Mouse (Mus musculus) CH12.LX (cell line): ENCODE results near the gene Pdk4. TPM values are rescaled to one million over a fixed set of nuclear protein-coding genes. Genes with fewer than 3 reads are reported as not detected.

ENCODE experiments used
- DNase-seq: peaks from one replicate; pipeline ENCODE4 v3.0.0-alpha.2; 2013; ENCODE audit errors: extremely low read depth
- H3K27ac ChIP-seq: 2 replicates; pipeline ENCODE4 v1.5.1; 2012; ENCODE audit warnings: low read depth, mild to moderate bottlenecking, control low read depth, moderate library complexity; ENCODE audit not compliant: insufficient read depth
- H3K27me3 ChIP-seq: replicated peaks from 2 replicates; pipeline ENCODE3; 2012; ENCODE audit warnings: inconsistent platforms
- H3K36me3 ChIP-seq, 2 experiments: replicated peaks in 1 of 2; 2 replicates each; pipeline versions ENCODE3 to v1.6.1; 2012; ENCODE audit warnings: inconsistent platforms in 1 of 2, low read length in 1 of 2, mild to moderate bottlenecking in 1 of 2, mixed read lengths in 1 of 2, moderate library complexity in 1 of 2; ENCODE audit not compliant: control insufficient read depth in 1 of 2, insufficient read depth in 1 of 2
- H3K4me1 ChIP-seq, 2 experiments: 2 replicates each; pipeline ENCODE4 v1.6.1; 2012; ENCODE audit warnings: inconsistent platforms in 1 of 2, moderate library complexity in 1 of 2; ENCODE audit not compliant: insufficient read depth in 2 of 2, control insufficient read depth in 1 of 2
- H3K4me2 ChIP-seq: 2 replicates; pipeline ENCODE4 v1.6.1; 2012; ENCODE audit warnings: low read depth, mild to moderate bottlenecking, control low read depth; ENCODE audit not compliant: poor library complexity, insufficient read depth, severe bottlenecking
- H3K4me3 ChIP-seq, 3 experiments: fragments of 150-350 bp in 1 of 3; sonication (generic) in 1 of 3; replicated peaks in 1 of 3; 2 replicates each; pipeline versions ENCODE3 to v1.5.1; 2011 to 2012; ENCODE audit warnings: low read depth in 2 of 3, low read length in 2 of 3, mild to moderate bottlenecking in 2 of 3, moderate library complexity in 2 of 3, control low read depth in 1 of 3, improper control_type of control experiment in 1 of 3, inconsistent platforms in 1 of 3, mixed read lengths in 1 of 3; ENCODE audit not compliant: poor library complexity in 1 of 3
- H3K79me2 ChIP-seq: replicated peaks from 2 replicates; pipeline ENCODE4 v1.6.1; 2012; ENCODE audit warnings: mild to moderate bottlenecking, moderate library complexity; ENCODE audit not compliant: control insufficient read depth, poor library complexity, insufficient read depth, severe bottlenecking; ENCODE audit errors: extremely low read depth
- H3K9ac ChIP-seq: 2 replicates; pipeline ENCODE4 v1.6.1; 2012; ENCODE audit warnings: low read depth, mild to moderate bottlenecking, control low read depth, moderate library complexity; ENCODE audit not compliant: insufficient read depth
- H3K9me3 ChIP-seq: replicated peaks from 2 replicates; pipeline ENCODE3; 2012; ENCODE audit warnings: low read length, inconsistent platforms, mixed read lengths
- CHD1 ChIP-seq: IDR thresholded peaks from 2 replicates; pipeline ENCODE4 v1.6.1; 2012; ENCODE audit warnings: low read depth, low read length, improper control_type of control experiment, inconsistent platforms
- CHD2 ChIP-seq: IDR thresholded peaks from 2 replicates; pipeline ENCODE4 v1.6.1; 2011; ENCODE audit warnings: low read length, improper control_type of control experiment
- ELF1 ChIP-seq: IDR thresholded peaks from 2 replicates; pipeline ENCODE4 v1.6.1; 2014; ENCODE audit warnings: low read depth, mild to moderate bottlenecking, inconsistent platforms, low read length, improper control_type of control experiment
- EP300 ChIP-seq: IDR thresholded peaks from 2 replicates; pipeline ENCODE4 v1.6.1; 2011; ENCODE audit warnings: low read length, improper control_type of control experiment
- ETS1 ChIP-seq: conservative IDR thresholded peaks from 2 replicates; pipeline ENCODE4 v1.6.1; 2012; ENCODE audit warnings: low read depth, mild to moderate bottlenecking, inconsistent platforms, low read length, improper control_type of control experiment, moderate library complexity
- GABPA ChIP-seq: IDR thresholded peaks from 2 replicates; pipeline ENCODE4 v1.6.1; 2012; ENCODE audit warnings: low read depth, low read length, improper control_type of control experiment, inconsistent platforms; ENCODE audit not compliant: insufficient replicate concordance
- HCFC1 ChIP-seq: IDR thresholded peaks from 2 replicates; pipeline ENCODE4 v1.6.1; 2012; ENCODE audit warnings: low read depth, mild to moderate bottlenecking, inconsistent platforms, low read length, improper control_type of control experiment
- JUN ChIP-seq: IDR thresholded peaks from 2 replicates; pipeline ENCODE4 v1.6.1; 2011; ENCODE audit warnings: low read depth, mild to moderate bottlenecking, low read length, improper control_type of control experiment, moderate library complexity; ENCODE audit not compliant: insufficient read depth
- JUND ChIP-seq: conservative IDR thresholded peaks from 2 replicates; pipeline ENCODE4 v1.6.1; 2011; ENCODE audit warnings: low read depth, low read length, improper control_type of control experiment
- KAT2A ChIP-seq: IDR thresholded peaks from 2 replicates; pipeline ENCODE4 v1.6.1; 2012; ENCODE audit warnings: low read length, improper control_type of control experiment, inconsistent platforms; ENCODE audit not compliant: insufficient replicate concordance
- MAX ChIP-seq: IDR thresholded peaks from 2 replicates; pipeline ENCODE4 v1.6.1; 2011; ENCODE audit warnings: low read length, improper control_type of control experiment
- MAZ ChIP-seq: IDR thresholded peaks from 2 replicates; pipeline ENCODE4 v1.6.1; 2012; ENCODE audit warnings: low read depth, mild to moderate bottlenecking, inconsistent platforms, low read length, improper control_type of control experiment, moderate library complexity
- MEF2A ChIP-seq: IDR thresholded peaks from 2 replicates; pipeline ENCODE4 v1.6.1; 2014; ENCODE audit warnings: low read depth, mild to moderate bottlenecking, inconsistent platforms, low read length, improper control_type of control experiment, borderline replicate concordance
- MYC ChIP-seq: IDR thresholded peaks from 2 replicates; pipeline ENCODE4 v1.6.1; 2011; ENCODE audit warnings: low read depth, mild to moderate bottlenecking, improper control_type of control experiment, low read length
- POLR2AphosphoS2 ChIP-seq: IDR thresholded peaks from 2 replicates; pipeline ENCODE4 v1.6.1; 2011; ENCODE audit warnings: low read depth, low read length, improper control_type of control experiment
- RAD21 ChIP-seq: IDR thresholded peaks from 2 replicates; pipeline ENCODE4 v1.6.1; 2011; ENCODE audit warnings: low read depth, mild to moderate bottlenecking, low read length, improper control_type of control experiment, moderate library complexity
- RCOR1 ChIP-seq: conservative IDR thresholded peaks from 2 replicates; pipeline ENCODE4 v1.6.1; 2012; ENCODE audit warnings: low read depth, mild to moderate bottlenecking, inconsistent platforms, low read length, improper control_type of control experiment
- SMC3 ChIP-seq: IDR thresholded peaks from 2 replicates; pipeline ENCODE4 v1.6.1; 2011; ENCODE audit warnings: low read depth, low read length, improper control_type of control experiment
- TBP ChIP-seq: conservative IDR thresholded peaks from 2 replicates; pipeline ENCODE4 v1.6.1; 2011; ENCODE audit warnings: low read depth, low read length, improper control_type of control experiment
- TCF12 ChIP-seq: IDR thresholded peaks from 2 replicates; pipeline ENCODE4 v1.6.1; 2014; ENCODE audit warnings: low read depth, mild to moderate bottlenecking, inconsistent platforms, low read length, improper control_type of control experiment
- UBTF ChIP-seq: IDR thresholded peaks from 2 replicates; pipeline ENCODE4 v1.6.1; 2012; ENCODE audit warnings: low read depth, mild to moderate bottlenecking, inconsistent platforms, low read length, improper control_type of control experiment, moderate library complexity
- USF1 ChIP-seq: IDR thresholded peaks from 2 replicates; pipeline ENCODE4 v1.6.1; 2014; ENCODE audit warnings: low read depth, mild to moderate bottlenecking, inconsistent platforms, low read length, improper control_type of control experiment
- USF2 ChIP-seq: conservative IDR thresholded peaks from 2 replicates; pipeline ENCODE4 v1.6.1; 2011; ENCODE audit warnings: low read depth, low read length, improper control_type of control experiment
- ZKSCAN1 ChIP-seq: IDR thresholded peaks from 2 replicates; pipeline ENCODE4 v1.6.1; 2012; ENCODE audit warnings: low read depth, inconsistent platforms, low read length, improper control_type of control experiment, borderline replicate concordance
- ZMIZ1 ChIP-seq: IDR thresholded peaks from 2 replicates; pipeline ENCODE4 v1.6.1; 2012; ENCODE audit warnings: low read depth, mild to moderate bottlenecking, inconsistent platforms, low read length, improper control_type of control experiment
- ZNF384 ChIP-seq: IDR thresholded peaks from 2 replicates; pipeline ENCODE4 v1.6.1; 2012; ENCODE audit warnings: low read depth, low read length, improper control_type of control experiment, inconsistent platforms
- dilution Hi-C: fragments of 300-500 bp; cut with MboI; formaldehyde crosslinking; loops from 2 replicates; pipeline ENCODE4 v1.14.3; 2020; ENCODE audit warnings: low sequenced_read_pairs; ENCODE audit not compliant: extremely low pct_unique_long_range_greater_than_20kb, extremely low pct_ligation_motif_present
- in situ Hi-C: fragments of 300-500 bp; cut with MboI; formaldehyde crosslinking; loops from 3 replicates; pipeline ENCODE4 v1.14.3; 2019; ENCODE audit warnings: low sequenced_read_pairs, low pct_ligation_motif_present, low pct_unique_long_range_greater_than_20kb, mixed read lengths
- polyA plus RNA-seq: library from polyadenylated mRNA; unstranded; fragments of >175 nt; gene quantifications from 2 replicates; pipeline ENCODE4 v1.2.1, GENCODE M21; 2012; ENCODE audit warnings: low read depth; ENCODE audit not compliant: insufficient read length
- total RNA-seq, 2 experiments: library from RNA; depleted of rRNA; stranded (reverse); fragments of 300-350 nt in 1 of 2; fragments of >200 nt in 1 of 2; gene quantifications; 2 replicates each; pipeline ENCODE4 v1.2.3; 2012 to 2014

Gene Pdk4
- total and polyA plus RNA-seq, 3 experiments = not detected

GRCm38 (mm10) chr6:5447546-5447945 lies 48.6 kb downstream of the Pdk4 start:
- Histone ChIP-seq H3K27me3 (no peaks in the 10 kb centered on the region), H3K4me3 (no peak overlapping the region), H3K79me2 (no peaks in the 10 kb centered on the region), H3K4me1 (peaks cover 4 to 8% of the 10 kb centered on the region in 2 experiments; a peak in 2 of 4 replicates), H3K4me2 (no peak overlapping the region), H3K9ac (no peak overlapping the region), H3K9me3 (no peaks in the 10 kb centered on the region), H3K27ac (no peak overlapping the region), H3K36me3 (no peaks in the 10 kb centered on the region)
- TF ChIP-seq CHD2 (no peak), GABPA (no peak), CHD1 (no peak), ZKSCAN1 (no peak), ZNF384 (no peak), EP300 (no peak), MYC (no peak), ZMIZ1 (no peak), TBP (no peak), MEF2A (no peak), HCFC1 (no peak), TCF12 (no peak)
- dilution Hi-C loops (no loop called here), in situ Hi-C loops (no loop called here)
- DNase-seq = no peak

DNA sequence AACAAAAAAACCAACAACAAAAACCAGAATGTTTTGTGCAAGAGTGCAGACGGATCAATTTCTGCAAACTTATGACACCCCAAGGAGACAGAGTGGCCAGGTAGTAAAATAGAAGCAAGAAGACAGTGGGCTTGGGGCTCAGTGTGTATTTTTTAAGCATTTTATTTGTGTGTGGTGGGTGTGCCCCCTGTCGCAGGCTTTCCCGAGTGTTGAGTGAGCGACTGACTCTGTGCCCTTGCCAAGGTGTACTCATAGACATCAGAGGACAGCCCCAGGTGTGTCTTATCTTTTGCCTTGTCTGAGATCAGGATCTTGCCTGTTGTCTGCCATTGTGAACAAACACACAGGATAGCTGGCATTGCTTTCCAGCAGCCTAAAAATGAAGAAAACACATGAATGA lies 49.1 kb downstream of the Pdk4 start:
- Histone ChIP-seq H3K4me2 (no peak overlapping the region), H3K27me3 (no peaks in the 10 kb centered on the region), H3K79me2 (no peaks in the 10 kb centered on the region), H3K4me1 (peaks cover 4 to 14% of the 10 kb centered on the region in 2 experiments; a peak in 2 of 4 replicates), H3K9ac (no peak overlapping the region), H3K4me3 (no peak overlapping the region), H3K27ac (no peak overlapping the region)
- in situ Hi-C loops = no loop called here
- DNase-seq = no peak
- TF ChIP-seq ZNF384 = no peak
- TF ChIP-seq JUND = no peak
- no peak for TF ChIP-seq RAD21
- no peak for TF ChIP-seq SMC3
- TF ChIP-seq ELF1 = no peak
- TF ChIP-seq UBTF = no peak
- TF ChIP-seq MAX = no peak
- no peak for TF ChIP-seq RCOR1
- TF ChIP-seq KAT2A = no peak
- TF ChIP-seq ZKSCAN1 = no peak
- TF ChIP-seq MAZ = no peak
- TF ChIP-seq ETS1 = no peak
- no peak for TF ChIP-seq TCF12
- no peak for TF ChIP-seq USF1
- TF ChIP-seq USF2 = no peak
- TF ChIP-seq JUN = no peak
- no peak for TF ChIP-seq POLR2AphosphoS2
- TF ChIP-seq, all 38 proteins: peak for 0
- dilution Hi-C loops = no loop called here
- Histone ChIP-seq H3K9me3 (no peaks in the 10 kb centered on the region), H3K36me3 (no peaks in the 10 kb centered on the region)
